Mouse (Mus musculus) thymus, adult 2 months (tissue): ENCODE measurements around the gene Scarb1.

Experiments used
- CTCF ChIP-seq: fragments of 200-500 bp; IDR thresholded peaks from 2 replicates; pipeline ENCODE4 v1.5.1; 2012; ENCODE audit warnings: mild to moderate bottlenecking, control low read depth, low read length, moderate library complexity, borderline replicate concordance; ENCODE audit not compliant: control insufficient read depth, poor library complexity, insufficient read depth; ENCODE audit errors: extremely low read depth
- POLR2A ChIP-seq: fragments of 200-500 bp; IDR thresholded peaks from 2 replicates; pipeline ENCODE4 v1.6.1; 2012; ENCODE audit warnings: mild to moderate bottlenecking, low read length, control low read depth, moderate library complexity; ENCODE audit not compliant: control insufficient read depth, poor library complexity, insufficient read depth; ENCODE audit errors: extremely low read depth

GRCm38 (mm10) chr5:125232443-125232979 is 108.4 kb downstream of the Scarb1 start:
- TF ChIP-seq CTCF, result no peak
- TF ChIP-seq POLR2A, result no peak
